Comparison of ENCODE assay signal across 8 mouse cellular contexts in genomic region chr7:97579067-97579975, GRCm38 (mm10). TPM values are rescaled to one million over a fixed set of nuclear protein-coding genes. Genes with fewer than 3 reads are reported as not detected.
A peak's percentile ranks its signal among the peaks of the same experiment; 100 is the strongest.
DNase-seq lines count a peak whose midpoint lies in the region; ATAC-seq lines count a peak whose summit lies in the region.

Gene Aamdc, minus strand, starts transcription at chr7:97579497.
Gene Rsf1, plus strand, starts transcription at chr7:97579889.

- no peaks in the 10 kb centered on the region for H3K36me3 ChIP-seq in hindbrain, embryonic 12.5 days

- peak within 1 kb of the TSS; percentile 98 for H3K4me3 ChIP-seq in hindbrain, embryonic 12.5 days

- peak; percentile 97 for ATAC-seq in hindbrain, embryonic 12.5 days (ENCODE audit: low FRiP score)

- H3K9me3 ChIP-seq in hindbrain, embryonic 12.5 days (replicated peaks) = no peaks in the 10 kb centered on the region

- peak within 1 kb of the TSS; percentile 100 for H3K9ac ChIP-seq in hindbrain, embryonic 12.5 days

- peak within 1 kb of the TSS; percentile 82 for H3K4me2 ChIP-seq in hindbrain, embryonic 12.5 days (replicated peaks)

- peak within 1 kb of the TSS; percentile 98 for H3K27ac ChIP-seq in hindbrain, embryonic 12.5 days

- peak; percentile 95 for DNase-seq in NIH3T3 (ENCODE audit: low read depth)
- DNase-seq in cerebellum, postnatal 10 days = peak; percentile 99
- peak; percentile 91 to 94 for DNase-seq in frontal cortex, postnatal 10 days (ENCODE audit: low spot score in 2 of 2)
- peak; percentile 92 to 96 for DNase-seq in layer of hippocampus, postnatal 14 days (ENCODE audit: low spot score in 2 of 2)
- peak; percentile 96 for DNase-seq in lung, postnatal 14 days
- peak; percentile 93 for DNase-seq in retina, adult 2 months (ENCODE audit: low read depth, low spot score)
- DNase-seq in thymus, postnatal 36 days = peak; percentile 92 to 93

- H3K27me3 ChIP-seq in hindbrain, embryonic 12.5 days = no peaks in the 10 kb centered on the region

- peaks cover 10% of the 10 kb centered on the region for H3K4me1 ChIP-seq in hindbrain, embryonic 12.5 days

- WGBS in hindbrain, embryonic 12.5 days = under 1% methylated on average over 62 of the region's 68 CpGs

RNA-seq across cellular contexts. Expression of gene Aamdc, which starts in this region (rescaled TPM):
- polyA plus RNA-seq in hindbrain, embryonic 12.5 days (2016; fragmentation: Nextera tagmentation; extraction: Ambion mirVana) = 40.5 and 43.9 TPM in 2 replicates
- total RNA-seq in layer of hippocampus, postnatal 14 days (2021) = 10 to 100 TPM; 43.7 to 44.5 TPM

RNA-seq across cellular contexts. Expression of gene Rsf1, which starts in this region (rescaled TPM):
- polyA plus RNA-seq in hindbrain, embryonic 12.5 days (2016; fragmentation: Nextera tagmentation; extraction: Ambion mirVana) = 33.2 and 33.4 TPM in 2 replicates
- 10 to 100 TPM; 43.5 to 45.3 TPM for total RNA-seq in layer of hippocampus, postnatal 14 days (2021)

Comparison
In these comparisons a context has a peak if more than half of its experiments do, and no peak if none do; other contexts are left out.
1. Peak in every context shown above with its lines: DNase-seq, ATAC-seq, H3K4me3 ChIP-seq and H3K27ac ChIP-seq.